Mouse (Mus musculus): ENCODE results near the gene Tnfaip2. TPM values are rescaled to one million over a fixed set of nuclear protein-coding genes. Genes with fewer than 3 reads are reported as not detected.
A peak's percentile ranks its signal among the peaks of the same experiment; 100 is the strongest.

The Tnfaip2 gene
- 10 to 100 TPM; 19.1 to 23.3 TPM for total RNA-seq (2021)

GRCm38 (mm10) chr12:111442309-111443010, at the start of gene Tnfaip2:
Tnfaip2 (plus strand) TSS chr12:111442469.
- peak; percentile 91 for DNase-seq

GRCm38 (mm10) chr12:111394008-111394407, 48.3 kb upstream of the Tnfaip2 start:
- DNase-seq, result no peak

GRCm38 (mm10) chr12:111396997-111397396, 45.3 kb upstream of the Tnfaip2 start:
- DNase-seq, result no peak

GRCm38 (mm10) chr12:111401454-111402184, 40.6 kb upstream of the Tnfaip2 start:
- peak; percentile 85 for DNase-seq

GRCm38 (mm10) chr12:111404880-111405279, 37.4 kb upstream of the Tnfaip2 start:
- no peak for DNase-seq

- peak; percentile 37 for DNase-seq
Measured at GRCm38 (mm10) chr12:111406622-111407021, 35.6 kb upstream of the Tnfaip2 start, which contains the start of gene Lbhd2. Lbhd2 (plus strand) TSS chr12:111406809.

- DNase-seq, result no peak
Measured at GRCm38 (mm10) chr12:111409583-111409982, 32.7 kb upstream of the Tnfaip2 start.

GRCm38 (mm10) chr12:111411631-111412355, 30.5 kb upstream of the Tnfaip2 start:
- peak; percentile 81 for DNase-seq

GRCm38 (mm10) chr12:111412581-111413284, 29.5 kb upstream of the Tnfaip2 start:
- DNase-seq, result peak; percentile 54

GRCm38 (mm10) chr12:111413300-111413699, 29.0 kb upstream of the Tnfaip2 start:
- DNase-seq, result peak; percentile 96

GRCm38 (mm10) chr12:111416921-111417779, 25.1 kb upstream of the Tnfaip2 start, which contains the start of gene Exoc3l4:
Exoc3l4 (plus strand) TSS chr12:111417017.
- DNase-seq, result no peak

- DNase-seq, result no peak
Measured at GRCm38 (mm10) chr12:111419918-111420317, 22.4 kb upstream of the Tnfaip2 start.

- no peak for DNase-seq
Measured at GRCm38 (mm10) chr12:111420946-111421709, 21.1 kb upstream of the Tnfaip2 start.

GRCm38 (mm10) chr12:111422852-111423251, 19.4 kb upstream of the Tnfaip2 start:
- DNase-seq, result no peak

- DNase-seq, result no peak
Measured at GRCm38 (mm10) chr12:111423570-111424129, 18.6 kb upstream of the Tnfaip2 start.

GRCm38 (mm10) chr12:111424547-111424946, 17.7 kb upstream of the Tnfaip2 start:
- DNase-seq, result no peak

- DNase-seq, result peak; percentile 94
Measured at GRCm38 (mm10) chr12:111425258-111425657, 17.0 kb upstream of the Tnfaip2 start.

- DNase-seq, result peak; percentile 98
Measured at GRCm38 (mm10) chr12:111425789-111426460, 16.3 kb upstream of the Tnfaip2 start.

- peak; percentile 52 for DNase-seq
Measured at GRCm38 (mm10) chr12:111427438-111428113, 14.7 kb upstream of the Tnfaip2 start.

Data from heart, postnatal 4 days (tissue).